Mouse (Mus musculus): ENCODE measurements around the gene Rnf157.
"Not testable (repeated sequence)": the region's sequence is repeated elsewhere in the genome, so short reads cannot be mapped to it uniquely, and the experiment has no call there.

The Rnf157 gene

DNA sequence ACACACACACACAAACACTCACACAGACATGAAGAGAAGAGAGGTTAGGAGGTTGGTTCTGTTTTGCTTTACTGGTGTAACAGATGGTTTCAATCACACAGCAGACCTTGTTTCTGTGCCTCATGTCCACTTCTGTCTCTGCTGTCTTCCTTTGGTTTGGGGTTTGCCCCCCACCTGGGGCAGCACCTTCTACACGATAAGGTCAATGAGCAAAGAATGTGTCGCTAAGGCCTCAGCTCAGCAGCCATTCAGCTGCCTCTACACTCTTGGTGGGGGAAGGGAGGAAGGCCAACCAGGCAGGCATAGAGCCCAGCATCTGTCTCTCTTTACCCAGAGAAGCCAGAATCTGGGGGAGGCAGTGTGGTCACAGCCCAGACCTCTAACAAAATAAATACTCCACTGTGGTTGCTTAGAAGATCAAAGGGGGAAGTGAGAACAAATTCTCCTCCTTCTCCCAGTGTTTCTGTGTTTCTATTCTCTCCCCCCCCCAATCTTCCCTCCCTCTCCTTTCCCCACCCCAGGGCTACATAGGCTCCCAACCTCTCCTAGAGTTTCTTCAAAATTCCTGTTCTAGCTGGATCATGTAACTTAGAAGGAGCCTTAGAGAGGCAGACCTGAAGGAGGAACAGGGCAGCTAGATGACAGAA lies 5.5 kb upstream of the Rnf157 start:
- no peak for DNase-seq (ENCODE audit: low read depth, low spot score)

DNA sequence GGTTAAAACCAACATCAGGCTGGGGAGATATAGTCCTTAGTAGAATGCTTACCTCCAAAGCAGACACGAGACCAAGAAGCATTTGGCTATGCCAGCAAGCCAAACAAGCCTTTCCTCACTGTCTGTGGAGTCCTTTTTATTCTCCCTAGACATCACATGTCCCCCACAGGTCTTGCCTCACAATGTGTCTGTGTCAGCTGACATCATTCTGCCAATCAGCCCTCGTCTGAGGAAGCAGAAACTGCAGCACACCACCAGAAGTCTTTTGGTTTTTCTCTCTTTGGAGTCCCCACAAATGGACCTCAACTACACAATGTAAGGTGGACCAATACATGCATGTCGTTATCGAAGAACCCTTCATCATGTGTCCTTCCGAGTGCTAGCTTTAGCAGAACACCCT lies 4.2 kb upstream of the Rnf157 start:
- DNase-seq (ENCODE audit: low read depth, low spot score) = no peak

DNA sequence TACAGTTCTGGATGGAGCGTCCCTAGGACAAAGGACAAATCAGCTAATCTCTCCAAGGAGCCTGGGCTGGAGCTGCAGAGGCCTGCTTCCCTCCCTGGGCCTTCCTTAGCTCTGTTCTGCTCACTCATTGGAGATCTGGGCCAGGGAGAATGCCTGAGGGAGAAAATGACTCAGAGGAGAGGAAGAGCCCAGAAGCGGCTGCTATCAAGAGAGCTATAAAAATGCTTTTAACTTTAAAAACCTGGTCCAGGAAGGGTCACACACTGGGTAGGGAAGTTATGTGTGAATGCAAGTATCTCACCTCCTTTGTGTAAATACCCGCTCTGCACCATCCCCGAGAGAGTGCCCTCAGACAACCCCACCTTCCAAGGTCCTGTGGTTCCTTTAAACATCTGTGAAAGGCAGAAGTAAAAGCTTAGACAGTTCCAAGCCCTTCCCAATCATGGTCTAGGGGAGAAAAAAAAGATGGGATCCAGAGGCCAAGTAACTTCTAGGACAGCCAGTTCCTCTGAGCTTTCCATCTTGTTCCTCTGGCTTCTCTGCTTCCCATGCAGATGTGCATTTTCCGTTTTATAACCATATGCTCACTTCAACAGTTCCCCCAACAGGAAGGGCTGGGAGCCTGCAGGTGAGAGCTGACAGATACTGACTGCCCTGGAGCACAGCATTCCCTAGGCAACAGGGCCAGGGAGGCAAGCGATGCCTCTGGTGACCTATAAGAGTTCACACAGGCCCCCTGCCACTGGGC lies 3.5 kb upstream of the Rnf157 start:
- DNase-seq (ENCODE audit: low read depth, low spot score) = no peak

DNA sequence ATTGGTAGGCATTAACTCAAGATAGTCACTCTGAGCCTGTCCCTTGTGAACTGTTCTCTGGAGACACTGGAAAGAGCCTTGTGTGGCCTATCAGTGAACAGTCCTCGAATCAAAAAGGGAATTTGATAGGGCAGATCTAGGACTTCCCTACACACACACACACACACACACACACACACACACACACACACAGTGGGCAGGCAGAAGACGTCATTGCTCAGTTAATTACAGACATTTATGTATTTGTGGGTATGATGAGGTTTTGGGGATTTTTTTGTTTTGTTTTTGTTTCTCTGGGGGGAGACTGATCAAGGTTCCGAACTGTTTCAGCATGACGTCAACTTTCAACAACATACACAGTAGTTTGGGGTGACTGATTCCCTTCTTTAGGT lies 795 bp upstream of the Rnf157 start:
- no peak for DNase-seq (ENCODE audit: low read depth, low spot score)

DNA sequence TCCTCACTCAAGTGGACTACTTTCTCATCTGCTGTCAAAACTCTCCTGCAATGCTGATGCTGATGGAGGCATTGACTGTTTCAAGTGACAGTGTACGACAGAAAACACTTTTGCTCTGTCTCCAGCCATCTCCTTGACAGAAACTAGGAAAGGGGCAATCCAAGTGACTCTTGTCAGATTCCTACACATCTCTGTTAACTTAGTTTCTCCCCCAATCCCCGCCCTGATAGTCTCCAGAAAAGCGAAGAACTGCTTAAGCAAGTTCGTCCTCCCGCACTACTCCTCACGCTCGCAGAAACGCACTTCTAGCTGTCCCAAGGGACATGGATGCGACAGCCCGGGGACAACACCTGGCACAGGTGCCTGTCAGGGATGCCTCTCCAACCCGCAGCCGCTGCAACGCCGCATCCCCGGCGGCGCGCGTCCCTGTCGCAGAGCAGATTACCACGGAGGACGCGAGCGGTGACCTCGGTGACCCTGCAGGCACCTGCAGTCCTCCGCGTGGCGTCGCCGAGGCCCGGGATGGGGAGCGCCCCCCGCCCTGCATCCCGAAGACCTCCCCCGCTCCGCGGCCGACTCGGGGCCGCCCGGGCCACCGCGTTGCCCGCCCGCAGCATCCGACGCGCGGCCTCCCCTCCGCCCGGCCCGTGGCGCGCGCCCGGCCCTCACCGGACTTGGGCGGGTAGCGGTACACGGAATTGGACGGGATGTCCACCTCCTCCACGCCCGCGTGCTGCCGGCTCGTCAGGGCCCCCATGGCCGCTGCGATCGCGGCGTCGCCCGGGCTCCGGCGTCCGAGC lies 604 bp downstream of the Rnf157 start:
- DNase-seq (ENCODE audit: low read depth, low spot score) = no peak

DNA sequence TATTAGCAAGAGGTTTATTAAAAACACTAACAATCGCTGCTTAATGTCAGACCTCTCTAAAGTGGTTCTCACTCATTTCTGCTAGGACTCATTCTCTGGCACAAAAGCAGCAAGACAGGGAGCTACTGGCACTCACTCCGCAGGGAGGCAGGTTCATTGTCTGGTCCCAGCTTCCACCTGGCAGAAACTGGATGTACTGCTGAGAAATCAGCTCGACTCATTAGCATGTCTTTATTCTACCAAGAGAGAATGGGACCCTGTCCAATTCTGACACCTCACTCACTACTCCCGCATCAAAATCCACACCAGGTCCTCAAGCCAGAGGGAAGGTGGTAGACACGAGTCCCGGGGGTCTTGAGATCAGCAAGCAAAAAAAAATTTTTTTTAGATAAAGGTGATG lies 1.2 kb downstream of the Rnf157 start:
- DNase-seq (ENCODE audit: low read depth, low spot score) = no peak

DNA sequence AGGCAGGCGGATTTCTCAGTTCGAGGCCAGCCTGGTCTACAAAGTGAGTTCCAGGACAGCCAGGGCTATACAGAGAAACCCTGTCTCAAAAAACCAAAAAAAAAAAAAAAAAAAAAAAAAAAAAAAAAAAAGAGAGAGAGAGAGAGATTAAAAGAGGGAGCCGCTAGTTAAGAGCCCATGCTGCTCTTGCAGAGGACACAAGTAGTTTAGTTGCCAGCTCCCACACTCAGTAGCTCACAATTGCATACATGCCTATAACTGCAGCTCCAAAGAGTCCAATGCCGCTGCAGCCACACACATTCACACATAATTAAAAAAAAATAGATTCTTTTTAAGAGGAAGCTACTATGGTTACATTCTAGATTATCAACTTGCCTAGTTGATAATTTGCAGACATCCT lies 2.4 kb downstream of the Rnf157 start:
- not testable (repeated sequence) for DNase-seq (ENCODE audit: low read depth, low spot score)

DNA sequence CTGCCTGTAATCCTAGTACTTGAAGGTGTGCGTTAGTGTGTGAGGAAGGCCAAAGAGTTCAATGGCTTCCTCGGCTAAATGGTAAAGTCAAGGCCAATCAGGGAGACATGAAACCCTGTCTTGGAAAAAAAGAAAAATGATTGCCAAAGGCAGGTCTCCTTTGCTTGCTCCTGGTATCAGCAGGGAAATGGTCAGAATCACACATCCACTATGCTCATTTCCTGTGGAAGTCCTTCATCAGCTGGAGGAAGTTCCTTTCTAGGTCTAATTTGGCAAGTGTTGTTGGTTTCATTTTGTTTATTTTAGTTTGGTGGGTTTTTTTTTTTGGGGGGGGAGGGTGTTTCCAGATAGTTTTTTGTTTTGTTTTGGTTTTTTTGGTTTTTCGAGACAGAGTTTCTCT lies 3.8 kb downstream of the Rnf157 start:
- DNase-seq (ENCODE audit: low read depth, low spot score) = no peak

DNA sequence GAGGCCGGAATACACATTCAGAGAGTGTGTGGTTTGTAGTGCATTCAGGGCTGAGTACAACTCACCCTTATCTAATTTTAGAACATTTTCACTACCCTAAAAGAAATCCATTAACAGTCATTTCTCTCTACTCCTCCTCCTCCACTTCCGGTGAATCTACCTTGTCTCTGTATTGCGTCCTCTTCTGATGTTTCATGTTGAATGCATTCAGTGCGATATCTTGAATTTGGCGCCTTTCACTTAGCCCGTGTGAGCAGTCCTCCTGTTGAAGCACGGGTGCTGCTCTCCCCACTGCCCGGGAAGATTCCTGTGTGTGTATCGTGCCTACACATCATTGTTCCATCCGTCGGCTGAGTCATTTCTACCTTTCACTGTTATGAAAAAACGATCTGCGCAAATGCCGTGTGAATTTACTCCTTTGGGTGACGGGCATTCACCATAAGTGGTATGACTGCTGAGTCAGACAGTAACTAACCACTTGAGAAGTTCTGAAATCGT lies 6.6 kb downstream of the Rnf157 start:
- no peak for DNase-seq (ENCODE audit: low read depth, low spot score)

DNA sequence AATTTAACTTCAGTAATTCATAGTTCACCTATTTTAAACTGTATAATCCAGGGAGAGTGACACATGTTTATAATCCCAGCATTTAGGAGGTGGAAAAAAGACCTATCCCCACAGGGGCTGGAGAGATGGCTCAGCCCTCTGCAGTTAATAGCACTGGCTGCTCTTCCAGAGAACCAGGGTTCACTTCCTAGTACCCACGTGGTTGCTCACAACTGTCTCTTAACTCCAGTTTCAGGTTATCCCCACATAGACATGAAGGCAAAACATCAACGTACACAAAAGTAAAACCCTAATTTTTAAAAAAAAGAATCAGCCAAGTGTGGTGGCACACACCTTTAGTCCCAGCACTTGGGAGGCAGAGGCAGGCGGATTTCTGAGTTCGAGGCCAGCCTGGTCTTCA lies 7.2 kb downstream of the Rnf157 start:
- DNase-seq (ENCODE audit: low read depth, low spot score) = no peak

DNA sequence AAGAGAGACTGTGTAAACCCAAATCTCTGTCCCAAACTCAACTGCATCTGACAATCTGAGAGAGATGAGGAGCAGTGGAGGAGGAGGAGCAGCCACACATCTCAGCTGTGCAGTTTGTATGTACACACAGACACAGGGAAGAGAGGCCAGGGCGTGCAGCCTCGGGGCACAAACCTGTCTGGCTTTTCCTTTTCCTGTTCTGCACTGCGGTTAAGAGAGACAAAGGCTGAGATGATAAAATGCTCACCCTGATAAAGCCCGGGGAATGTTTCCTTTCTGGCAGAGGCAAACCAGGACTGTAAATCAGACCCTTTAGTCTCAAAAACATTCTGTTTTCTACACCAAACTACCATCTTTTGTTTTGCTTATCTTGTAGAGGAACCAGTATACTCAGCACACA lies 12.3 kb downstream of the Rnf157 start:
- no peak for DNase-seq (ENCODE audit: low read depth, low spot score)

DNA sequence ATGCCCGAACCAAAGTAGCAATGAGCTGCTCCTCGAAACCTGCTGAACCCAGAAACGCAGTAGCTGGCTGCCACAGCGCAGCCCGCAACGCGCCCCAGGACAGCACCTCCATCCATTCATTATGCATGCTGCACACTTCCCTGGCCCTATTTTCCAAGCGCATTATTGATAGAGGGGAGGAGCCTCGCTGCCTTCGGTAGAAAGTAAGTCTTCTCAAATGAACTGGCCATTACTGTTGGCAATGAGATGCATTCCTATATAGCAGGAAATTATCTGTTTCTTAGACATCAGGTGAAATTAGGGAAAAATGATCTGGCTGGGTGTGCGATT lies 14.5 kb downstream of the Rnf157 start:
- no peak for DNase-seq (ENCODE audit: low read depth, low spot score)

DNA sequence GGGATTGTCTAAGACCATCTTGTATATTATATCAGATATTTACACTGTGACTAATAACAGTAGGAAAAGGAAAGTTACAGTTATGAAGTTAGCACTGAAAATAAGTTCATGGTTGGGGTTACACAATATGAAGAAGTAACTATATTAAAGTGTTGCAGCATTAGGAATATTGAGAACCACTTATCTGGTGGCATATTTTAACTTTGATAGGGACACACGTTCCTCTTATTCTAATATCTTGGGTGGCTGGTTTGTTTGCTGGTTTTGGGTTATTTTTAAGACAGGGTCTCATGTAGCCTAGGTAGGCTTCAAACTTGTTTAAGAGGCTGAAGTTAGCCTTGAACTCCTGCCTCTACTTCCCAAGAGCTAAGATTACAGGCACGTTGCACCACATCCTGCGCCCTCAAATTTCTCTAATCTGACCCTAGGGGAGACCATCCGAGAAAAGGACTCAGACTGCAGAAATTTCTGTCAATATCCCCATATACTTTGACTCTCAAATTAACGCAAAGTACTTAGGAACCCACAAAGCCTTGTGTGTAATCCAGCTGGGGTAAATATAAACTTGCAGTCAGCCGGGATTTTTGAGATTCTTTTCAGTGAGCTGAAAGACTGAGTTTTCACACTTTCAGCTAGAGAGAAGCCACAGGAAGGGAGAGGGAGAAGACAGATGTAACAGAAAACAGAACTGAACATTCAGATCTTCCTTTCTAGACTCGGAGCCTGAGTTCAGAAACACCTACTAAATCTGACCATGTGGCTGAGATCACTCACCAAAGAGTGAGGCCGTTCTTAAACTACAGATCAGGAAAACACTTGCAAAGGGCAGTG lies 15.1 kb downstream of the Rnf157 start:
- DNase-seq (ENCODE audit: low read depth, low spot score) = no peak

DNA sequence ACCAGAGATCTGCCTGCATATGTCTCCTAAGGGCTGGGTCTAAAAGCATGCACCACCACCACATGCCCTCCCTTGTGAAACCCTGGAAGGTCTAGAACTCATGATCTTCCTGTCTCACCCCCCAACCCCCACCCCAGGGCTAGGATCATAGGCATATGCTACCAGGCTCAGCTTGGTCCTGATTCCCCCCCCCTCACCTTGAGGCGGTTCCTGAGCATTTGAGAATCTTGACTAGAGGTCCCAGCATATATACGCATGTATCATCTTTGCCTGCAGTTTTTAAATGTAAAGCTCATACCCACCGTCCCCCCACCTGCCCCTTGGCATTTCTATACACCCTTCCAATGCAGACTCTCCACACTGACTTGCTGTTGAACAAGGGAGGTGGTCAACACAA lies 15.9 kb downstream of the Rnf157 start:
- DNase-seq (ENCODE audit: low read depth, low spot score) = no peak

DNA sequence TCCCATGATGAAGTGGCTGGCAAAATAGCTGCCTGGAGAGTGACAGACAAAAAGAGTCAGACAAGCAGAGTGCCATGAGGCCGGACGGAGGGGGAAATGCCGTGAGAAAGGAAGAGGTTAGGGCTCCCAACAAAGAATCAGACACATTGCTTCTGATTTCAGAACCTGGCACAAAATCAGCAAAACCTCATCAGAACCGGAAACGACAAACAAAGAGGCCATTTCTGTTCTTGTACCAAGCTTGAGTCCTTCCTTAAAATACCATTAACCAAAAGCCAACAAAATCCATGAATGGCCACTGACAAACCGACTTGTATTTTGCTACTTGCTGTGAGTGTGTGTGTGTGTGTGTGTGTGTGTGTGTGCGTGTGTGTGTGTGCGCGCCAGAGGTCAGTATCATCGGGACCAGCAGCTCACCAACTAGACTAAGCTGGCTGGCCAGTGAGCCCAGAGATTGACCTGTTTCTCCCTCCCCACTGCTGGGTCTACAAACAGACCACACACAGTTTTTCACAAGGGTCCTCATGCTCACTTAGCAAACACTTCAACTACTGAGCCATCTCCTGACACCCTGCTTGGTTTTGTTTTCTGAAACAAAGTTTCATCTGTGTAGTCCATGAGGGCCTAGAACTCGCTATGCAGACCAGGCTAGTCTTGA lies 16.4 kb downstream of the Rnf157 start:
- no peak for DNase-seq (ENCODE audit: low read depth, low spot score)

DNA sequence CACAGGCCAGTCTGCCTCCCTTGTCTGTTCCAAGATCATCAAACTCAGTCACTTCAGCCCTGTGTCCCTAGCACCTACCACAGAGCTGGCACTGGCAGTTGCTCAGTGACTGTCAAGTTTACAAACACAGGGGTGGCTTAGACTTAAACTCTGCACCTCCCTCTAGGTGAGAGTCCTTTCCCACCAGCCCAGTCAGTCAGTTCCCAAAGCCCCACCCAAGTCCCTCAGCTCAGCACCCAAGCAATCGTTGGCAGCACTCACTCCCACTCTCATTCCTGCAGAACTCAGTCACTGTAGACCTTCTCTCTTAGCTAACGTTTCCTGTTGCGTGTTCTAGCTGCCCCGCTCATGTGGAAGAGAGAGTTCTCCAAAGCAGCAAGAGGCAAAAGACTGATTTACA lies 18.1 kb downstream of the Rnf157 start:
- no peak for DNase-seq (ENCODE audit: low read depth, low spot score)

DNA sequence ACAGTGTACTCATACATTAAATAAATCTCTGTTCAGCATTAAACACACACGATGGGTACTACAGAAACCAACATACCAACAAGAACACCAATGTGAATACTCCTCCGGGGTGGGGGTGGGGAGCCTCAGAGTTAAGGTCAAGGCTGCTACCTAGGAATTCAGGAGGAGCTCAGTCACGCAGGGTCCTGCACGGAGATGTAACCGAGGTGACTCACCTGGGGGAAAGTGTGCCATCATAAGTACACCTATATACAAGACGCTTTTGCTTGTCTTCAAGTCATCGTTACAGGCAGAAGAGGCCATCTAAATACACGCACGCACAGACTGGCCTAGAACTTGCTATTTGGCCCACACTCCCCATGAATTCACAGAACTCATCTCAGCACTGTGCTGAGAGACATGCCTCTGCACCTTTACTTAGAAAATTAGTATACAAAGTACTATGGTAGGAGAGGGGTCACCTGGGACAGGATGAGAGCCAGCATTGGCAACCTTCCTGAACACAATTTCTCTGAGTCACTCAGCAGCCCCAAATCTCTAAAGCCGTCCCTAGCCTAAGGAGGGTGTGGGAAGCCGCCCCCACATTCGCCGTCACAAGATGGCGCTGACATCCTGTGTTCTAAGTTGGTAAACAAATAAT lies 23.9 kb downstream of the Rnf157 start:
- no peak for DNase-seq (ENCODE audit: low read depth, low spot score)

DNA sequence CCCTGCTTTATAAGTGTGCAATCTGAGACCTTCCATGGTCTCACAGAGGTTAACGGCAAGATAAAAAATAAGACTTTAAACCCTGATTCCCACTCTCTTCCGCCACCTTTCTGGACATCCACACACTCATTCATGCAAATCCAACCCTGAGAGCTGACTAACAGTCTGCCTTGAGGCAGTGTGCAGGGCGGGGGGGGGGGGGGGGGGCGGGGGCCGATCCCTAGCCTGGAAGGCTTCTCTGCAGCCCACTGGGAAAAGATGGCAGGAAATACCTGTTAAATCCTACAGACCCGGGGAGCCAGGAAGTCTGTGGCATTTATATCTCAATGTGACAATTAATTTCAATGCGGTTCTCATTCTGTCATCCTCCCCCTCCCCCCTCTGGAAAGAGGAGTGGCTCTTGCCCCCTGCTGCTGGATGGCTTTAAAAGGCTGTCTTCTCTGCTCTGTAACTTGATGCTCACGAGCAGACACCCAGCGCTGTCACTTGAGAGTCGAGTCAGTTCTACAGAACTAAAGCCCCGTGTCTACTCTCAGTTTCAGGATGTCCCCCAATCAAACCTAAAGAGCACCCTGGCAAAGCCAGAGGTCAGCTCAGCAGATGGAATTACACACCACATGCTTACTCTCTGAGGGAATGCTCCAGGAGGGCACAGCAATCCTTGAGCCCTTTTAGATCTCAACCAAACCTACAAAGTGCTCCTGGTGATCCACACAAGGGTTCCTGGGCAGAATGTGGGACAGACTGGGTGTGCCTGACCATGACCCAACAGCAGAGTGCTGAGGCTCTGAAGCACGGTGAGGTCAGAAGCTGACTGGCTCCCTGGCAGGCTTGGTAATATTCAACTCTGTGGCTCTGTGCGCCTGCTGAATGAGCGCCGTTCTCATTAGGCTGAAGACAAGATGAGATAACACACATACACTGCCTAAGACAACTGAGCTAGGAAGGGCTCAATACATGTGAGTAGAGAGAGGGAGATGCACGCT lies 25.5 kb downstream of the Rnf157 start:
- no peak for DNase-seq (ENCODE audit: low read depth, low spot score)

DNA sequence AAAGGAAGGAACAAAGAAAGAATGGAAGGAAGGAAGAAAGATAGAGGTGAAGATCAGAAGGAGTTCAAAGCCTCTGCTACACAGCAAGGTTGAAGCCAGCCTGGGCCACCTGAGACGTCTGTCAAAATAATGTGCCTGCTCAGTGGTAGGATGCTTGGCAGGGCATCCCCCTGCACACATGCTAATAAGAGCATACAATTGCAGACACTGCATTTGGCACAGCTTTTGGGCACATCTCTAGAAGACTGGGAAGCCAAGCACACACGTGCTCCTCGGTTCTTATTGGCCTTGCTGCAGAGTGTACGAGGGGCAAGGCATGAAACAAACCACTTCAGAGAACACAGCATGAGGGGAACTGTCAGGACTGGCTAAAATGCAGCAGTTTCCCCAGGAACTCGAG lies 26.8 kb downstream of the Rnf157 start:
- no peak for DNase-seq (ENCODE audit: low read depth, low spot score)

DNA sequence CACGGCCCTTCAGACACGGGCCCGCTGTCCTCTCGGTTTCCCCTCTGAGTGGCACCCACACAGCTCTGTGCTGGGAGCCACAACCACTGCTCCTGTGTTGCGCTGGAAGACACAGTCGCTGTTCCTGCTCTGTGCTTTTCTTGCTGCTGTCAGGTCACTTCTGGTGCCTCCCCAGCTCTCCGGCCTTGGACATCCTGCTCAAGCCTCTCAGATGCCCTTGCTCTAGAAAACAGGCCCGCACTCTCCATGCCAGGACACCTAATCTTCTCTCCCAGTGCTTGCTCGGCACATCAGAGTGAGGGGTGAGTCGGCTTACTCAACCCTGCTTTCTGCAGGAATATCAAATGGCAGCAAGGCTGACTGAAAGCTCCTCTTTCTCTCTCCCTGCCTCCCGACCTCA lies 28.7 kb downstream of the Rnf157 start:
- no peak for DNase-seq (ENCODE audit: low read depth, low spot score)

Measured in brain, embryonic 18.5 days (tissue).